Mouse (Mus musculus) ES-CJ7 (cell line): ENCODE measurements around the gene Gm28048.
A peak's percentile ranks its signal among the peaks of the same experiment; 100 is the strongest.

Experiments
- DNase-seq: peaks from one replicate; pipeline ENCODE4 v3.0.0; 2011; ENCODE audit warnings: low read depth, low spot score

The Gm28048 gene

GRCm38 (mm10) chr11:22990393-22991126 is 8.7 kb upstream of the Gm28048 start, which contains the start of gene Cct4:
Cct4 (plus strand) TSS chr11:22990519.
- peak; percentile 90 for DNase-seq

DNA sequence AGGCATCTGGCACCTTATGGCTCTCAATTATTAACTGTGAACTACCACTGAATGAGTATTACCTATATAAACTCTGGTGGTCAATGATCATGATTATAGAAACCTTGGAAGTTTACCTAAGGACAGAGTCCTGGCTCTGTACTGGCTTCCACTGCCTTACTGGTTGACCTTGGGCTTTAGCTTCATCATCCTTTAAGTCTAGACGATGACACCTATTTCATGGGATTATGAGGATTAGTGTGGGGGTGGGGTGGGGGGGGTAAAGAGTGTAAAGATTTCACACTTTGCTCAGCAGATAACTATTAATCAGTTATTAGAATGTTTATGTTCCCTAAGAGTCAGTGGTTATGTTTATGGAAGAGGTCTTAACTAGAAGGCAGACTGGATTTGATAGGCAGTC is 7.9 kb upstream of the Gm28048 start:
- DNase-seq, result no peak

DNA sequence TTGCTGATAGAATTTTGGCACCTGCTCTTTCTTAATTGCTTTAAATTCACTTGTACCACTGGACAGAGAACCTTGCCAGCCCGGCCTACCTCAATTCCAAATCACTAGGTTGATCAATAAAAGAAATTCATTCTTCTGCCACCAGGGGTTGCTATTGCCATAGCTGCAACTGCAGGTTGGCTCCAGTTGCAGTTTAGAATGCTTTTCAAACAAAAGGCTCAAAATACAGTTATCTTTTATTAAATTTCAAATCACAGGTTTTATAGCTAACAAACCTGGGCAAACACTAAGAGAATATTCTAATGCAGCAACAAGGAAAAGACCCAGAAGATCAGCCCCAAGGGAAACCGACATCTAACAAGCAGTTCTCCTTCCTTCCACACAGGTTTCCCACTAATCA is 5.5 kb upstream of the Gm28048 start:
- DNase-seq, result peak; percentile 69

GRCm38 (mm10) chr11:22985510-22985909 is 3.6 kb upstream of the Gm28048 start:
- no peak for DNase-seq

GRCm38 (mm10) chr11:22982846-22983245 is 956 bp upstream of the Gm28048 start:
- DNase-seq, result no peak

DNA sequence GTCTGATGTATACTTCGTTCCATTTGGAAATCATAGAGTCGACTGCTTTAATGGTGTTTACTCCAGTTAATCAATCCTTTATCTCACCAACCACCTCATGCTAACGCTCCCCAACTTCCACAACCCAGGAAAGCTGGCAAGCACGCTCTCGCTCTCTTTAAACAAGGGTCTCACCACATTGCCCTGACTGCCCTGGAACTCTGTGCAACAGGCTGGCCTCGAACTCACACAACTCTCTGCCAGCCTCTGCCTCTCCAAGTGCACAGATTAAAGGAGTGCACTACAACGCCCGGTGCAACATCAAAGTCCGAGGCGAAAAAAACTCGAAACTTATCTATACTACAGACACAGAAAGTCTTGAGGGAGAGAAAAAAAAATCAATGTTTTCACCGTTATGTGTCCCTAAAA is 343 bp downstream of the Gm28048 start:
- peak; percentile 28 for DNase-seq

DNA sequence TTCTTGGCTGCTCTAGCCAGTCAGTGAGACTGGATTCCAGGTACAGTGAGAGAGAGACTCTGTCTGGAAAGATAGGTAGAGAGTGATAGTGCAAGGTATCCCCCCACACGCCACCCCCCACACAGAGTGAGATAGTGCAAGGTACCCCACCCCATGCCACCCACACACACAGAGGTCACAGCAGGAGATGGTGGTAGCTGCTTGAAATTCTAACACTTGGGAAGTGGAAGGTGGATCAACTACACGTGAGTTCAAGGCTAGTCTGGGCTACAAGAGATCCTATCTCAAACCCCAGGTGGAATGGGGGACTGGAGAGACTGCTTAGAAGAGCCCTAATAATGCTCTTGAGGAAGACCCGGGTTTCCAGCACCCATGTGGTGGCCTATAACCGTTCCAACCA is 849 bp downstream of the Gm28048 start:
- no peak for DNase-seq

DNA sequence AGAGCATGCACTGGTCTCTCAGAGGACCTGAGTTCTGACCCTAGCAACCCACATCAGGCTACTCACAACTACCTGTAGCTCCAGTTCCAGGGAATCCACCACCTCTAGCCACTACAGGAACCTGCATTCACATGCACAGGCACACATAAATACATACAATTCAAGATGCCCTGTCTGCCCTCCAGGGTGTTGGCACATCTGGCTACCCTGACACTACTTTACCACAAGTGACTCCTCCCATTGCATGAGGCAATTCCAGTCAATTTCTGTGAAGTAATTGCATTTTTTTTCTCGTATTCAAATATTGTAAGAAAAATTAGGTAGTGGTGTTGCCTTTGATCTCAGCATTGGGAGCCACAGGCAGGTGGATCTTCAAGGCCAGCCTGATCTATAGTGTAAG is 2.7 kb downstream of the Gm28048 start:
- DNase-seq, result no peak

DNA sequence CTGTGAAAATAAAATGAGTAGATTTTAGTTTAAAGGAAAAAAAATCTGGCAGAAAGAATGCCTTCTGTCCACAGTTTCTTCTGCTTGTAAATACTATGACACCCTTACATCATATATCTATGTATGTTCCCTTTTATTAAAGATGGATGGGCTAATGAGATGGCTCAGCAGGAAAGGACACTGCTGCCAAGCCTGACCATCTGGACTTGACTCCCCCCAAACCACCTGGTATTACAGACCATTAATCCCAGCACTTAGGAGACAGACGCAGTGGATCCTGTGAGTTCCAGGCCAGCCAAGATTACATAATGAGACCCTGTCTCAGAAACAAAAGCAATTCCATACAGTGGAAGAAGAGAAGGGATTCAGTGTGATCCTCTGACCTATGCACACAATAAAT is 3.2 kb downstream of the Gm28048 start:
- DNase-seq, result no peak

DNA sequence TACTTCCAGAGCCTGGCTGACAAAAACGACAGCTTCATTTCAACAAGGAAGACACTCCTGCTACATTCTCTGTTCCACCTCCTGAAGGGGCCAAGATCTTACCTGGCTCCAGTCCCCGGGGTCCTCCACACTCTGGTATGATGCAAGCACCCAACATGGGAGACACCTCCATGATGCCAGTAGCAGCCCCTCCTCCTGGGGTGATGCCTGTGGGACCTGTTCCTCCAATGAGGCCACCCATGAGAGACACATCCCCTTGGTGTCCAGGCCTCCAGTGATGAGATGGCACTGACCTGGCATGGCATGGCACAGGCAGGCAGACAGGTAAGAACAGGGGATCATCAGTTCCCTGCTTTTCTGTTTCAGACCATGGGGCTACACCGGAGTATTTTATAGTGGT is 3.7 kb downstream of the Gm28048 start:
- DNase-seq, result no peak

DNA sequence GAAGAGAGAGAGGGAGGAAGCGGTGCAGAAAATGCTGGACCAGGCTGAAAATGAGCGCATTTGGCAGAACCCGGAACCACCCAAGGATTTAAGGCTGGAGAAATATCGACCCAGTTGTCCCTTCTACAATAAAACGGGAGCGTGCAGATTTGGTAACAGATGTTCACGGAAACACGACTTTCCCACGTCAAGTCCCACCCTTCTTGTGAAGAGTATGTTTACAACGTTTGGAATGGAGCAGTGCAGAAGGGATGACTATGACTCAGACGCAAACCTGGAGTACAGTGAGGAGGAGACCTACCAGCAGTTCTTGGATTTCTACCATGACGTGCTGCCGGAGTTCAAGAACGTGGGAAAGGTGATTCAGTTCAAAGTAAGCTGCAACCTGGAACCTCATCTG is 8.3 kb downstream of the Gm28048 start:
- no peak for DNase-seq

DNA sequence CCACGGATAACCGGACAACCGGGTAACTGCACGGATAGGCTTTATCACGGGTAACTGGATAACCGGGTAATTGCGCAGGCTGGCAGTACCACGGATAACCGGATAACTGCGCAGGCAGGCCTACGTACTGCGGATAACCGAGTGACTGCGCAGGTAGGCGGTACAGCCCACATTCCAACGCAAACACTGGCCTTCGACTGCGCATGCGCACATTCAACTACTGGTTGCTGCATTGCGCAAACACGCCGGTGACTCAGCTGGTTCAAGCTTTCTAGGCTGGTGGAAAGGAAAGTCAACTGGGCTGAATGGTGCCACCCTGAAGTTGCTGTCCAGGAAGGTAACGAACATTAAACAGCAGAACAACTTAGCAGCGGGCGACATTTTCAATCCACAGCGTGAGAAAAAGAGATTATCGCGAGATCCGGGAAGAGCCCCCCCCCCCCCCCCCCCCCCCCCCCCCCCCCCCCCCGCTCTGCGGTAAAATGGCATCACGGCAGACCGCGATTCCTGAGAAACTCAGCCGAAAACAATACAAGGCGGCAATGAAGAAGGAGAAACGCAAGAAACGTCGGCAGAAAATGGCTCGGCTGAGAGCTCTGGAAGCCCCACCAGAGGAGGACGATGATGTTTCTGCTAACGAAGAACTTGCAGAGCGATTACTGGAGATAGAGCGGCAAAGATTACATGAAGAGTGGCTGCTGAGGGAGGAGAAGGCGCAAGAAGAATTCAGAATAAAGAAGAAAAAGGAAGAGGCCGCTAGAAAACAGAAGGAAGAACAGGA is 9.0 kb downstream of the Gm28048 start:
- peak; percentile 93 for DNase-seq

- peak; percentile 94 for DNase-seq
Measured at GRCm38 (mm10) chr11:22971835-22972709, 9.8 kb downstream of the Gm28048 start, which contains the start of gene Zrsr1. Zrsr1 (plus strand) TSS chr11:22972005.

GRCm38 (mm10) chr11:22970546-22970945 is 11.3 kb downstream of the Gm28048 start:
- DNase-seq, result no peak

GRCm38 (mm10) chr11:22969486-22969885 is 12.4 kb downstream of the Gm28048 start:
- DNase-seq, result peak; percentile 60

DNA sequence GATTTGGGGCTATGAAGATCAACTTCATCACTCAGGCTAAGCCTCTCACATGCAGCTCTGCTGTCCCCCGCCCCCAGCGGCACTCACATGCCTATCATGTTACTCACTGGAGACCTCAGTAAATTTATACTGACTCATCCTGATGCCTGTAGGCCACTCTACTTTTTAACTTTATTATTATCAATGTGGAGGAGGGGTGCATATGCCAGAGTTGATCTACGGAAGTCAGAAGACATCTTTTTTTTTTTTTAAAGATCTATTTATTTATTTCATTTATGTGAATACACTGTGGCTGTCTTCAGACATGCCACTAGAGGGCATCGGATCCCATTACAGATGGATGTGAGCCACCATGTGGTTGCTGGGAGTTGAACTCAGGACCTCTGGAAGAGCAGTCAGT is 16.4 kb downstream of the Gm28048 start:
- no peak for DNase-seq

DNA sequence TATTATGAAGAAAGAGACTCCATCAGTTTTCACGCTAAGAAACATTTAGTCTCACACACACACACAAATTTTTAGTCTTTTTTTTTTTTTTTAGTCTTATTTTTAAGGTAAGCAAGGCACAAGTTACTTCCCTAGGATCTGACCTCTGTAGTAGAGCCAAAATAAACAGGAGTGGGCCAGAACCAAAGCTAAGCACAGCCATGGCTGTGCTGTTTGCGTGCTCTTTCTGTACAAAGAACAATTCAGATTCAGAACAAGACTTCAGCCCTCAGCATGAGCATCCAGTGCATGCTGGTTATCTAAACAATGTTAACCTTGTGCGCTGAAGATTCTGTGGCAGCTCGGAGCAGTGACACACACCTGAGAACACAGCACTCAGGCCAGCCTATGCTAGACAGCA is 17.5 kb downstream of the Gm28048 start:
- DNase-seq, result no peak

- DNase-seq, result no peak
Measured at GRCm38 (mm10) chr11:22962101-22962500, 19.8 kb downstream of the Gm28048 start.

DNA sequence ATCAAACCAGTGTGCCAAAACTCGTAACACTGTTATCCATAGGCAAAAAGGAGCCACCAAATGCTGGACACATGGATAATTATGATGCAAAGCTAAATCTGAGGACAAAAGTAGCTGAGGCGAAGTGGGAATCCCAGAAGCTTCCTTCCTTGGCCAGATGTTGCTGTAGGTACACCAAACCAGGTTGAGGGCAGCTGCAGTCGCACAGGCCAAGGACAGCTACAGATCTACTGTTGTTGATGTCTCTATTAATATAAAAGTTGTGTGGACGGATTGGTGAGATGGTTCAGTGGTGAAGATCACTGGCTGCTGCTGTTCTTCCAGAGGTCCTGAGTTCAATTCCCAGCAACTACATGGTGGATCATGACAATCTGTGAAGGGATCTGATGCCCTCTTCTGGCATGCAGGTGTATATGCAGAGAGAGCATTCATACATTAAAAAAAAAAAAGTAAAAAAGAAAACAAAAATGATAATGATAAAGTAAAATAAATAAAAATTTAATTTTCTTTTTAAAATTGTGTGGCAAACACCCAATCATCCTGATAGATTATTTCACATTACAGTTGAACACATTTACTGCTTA is 24.0 kb downstream of the Gm28048 start:
- DNase-seq, result no peak

DNA sequence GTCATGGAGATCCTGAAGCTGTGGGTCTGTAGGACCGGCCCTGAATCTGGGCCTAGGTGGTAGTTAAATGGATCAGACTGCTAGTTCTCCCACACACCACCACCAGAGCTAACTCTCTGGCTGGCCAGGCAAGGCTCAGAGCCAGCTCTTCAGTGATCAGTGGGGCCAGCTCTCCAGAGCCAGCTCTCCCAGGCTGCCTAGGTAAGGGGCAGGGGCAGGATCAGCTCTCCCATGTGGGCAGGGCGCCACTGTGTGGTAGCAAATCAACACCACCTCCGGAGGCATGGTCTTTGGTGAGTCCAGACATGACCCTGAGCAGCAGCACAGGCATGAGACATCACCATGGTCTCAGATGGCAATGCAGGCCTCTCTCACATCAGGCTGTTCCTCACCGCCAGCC is 25.1 kb downstream of the Gm28048 start:
- peak; percentile 85 for DNase-seq

DNA sequence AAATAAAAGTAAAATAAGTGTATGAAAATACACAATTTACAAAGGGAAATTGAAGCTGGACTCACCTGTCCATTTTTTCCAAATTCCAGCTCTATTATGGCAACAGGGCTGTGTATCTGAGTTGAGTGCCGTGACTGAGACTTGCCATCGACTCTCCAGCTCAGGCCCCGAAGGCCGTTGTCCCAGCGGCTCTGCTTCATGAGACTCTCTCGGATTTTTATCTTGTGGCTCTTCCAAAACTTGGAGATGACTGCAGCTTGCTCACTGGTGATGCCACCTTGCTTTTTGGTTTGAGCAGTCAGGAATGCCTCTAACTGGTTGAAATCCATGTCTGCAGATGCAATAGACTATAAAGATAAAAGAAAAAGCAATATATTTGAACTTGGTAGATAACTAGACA is 25.5 kb downstream of the Gm28048 start:
- DNase-seq, result no peak

DNA sequence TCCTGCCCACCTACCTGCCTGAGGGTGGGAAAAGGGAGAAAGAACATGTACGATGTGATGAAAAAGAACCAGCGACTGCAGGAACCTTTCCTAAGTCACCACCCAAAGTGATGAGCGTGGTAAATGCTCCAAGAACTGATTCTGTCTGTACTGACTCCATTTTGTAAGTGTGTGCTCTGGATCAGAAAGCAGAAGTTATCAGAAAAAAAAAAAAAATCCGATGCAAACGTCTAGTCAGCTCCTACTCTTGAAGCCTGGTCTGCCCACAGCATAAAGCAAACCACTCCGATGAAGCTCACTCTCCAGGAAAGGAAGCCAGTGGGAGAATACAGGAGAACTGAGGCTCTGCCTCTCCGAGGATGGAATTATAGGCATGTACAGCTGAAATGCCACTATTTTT is 29.2 kb downstream of the Gm28048 start:
- DNase-seq, result no peak
